ENCODE assay signal across 22 mouse cellular contexts in genomic region chr15:77941563-77941962, GRCm38 (mm10).
"Had no signal": no experiment of that assay in that cellular context is flagged by ENCODE, and none has a peak within 500 bp of the region (broad histone marks: within the 10 kb centered on the region; RNA-seq: fewer than 3 reads in every experiment).

No protein-coding gene starts in this region.

- H3K9ac ChIP-seq: limb, embryonic 12.5 days; limb, embryonic 15.5 days; liver, embryonic 14.5 days; liver, postnatal 0 days; lung, embryonic 14.5 days; midbrain, embryonic 12.5 days; midbrain, embryonic 15.5 days; neural tube, embryonic 13.5 days; stomach, embryonic 15.5 days had no signal

- ATAC-seq: liver, postnatal 0 days; lung, postnatal 0 days; midbrain, embryonic 15.5 days had no signal

- H3K4me3 ChIP-seq: limb, embryonic 12.5 days; limb, embryonic 15.5 days; midbrain, embryonic 12.5 days; midbrain, embryonic 15.5 days; myocyte; neural tube, embryonic 13.5 days; stomach, embryonic 15.5 days had no signal

- H3K4me2 ChIP-seq: limb, embryonic 12.5 days; limb, embryonic 15.5 days; liver, embryonic 11.5 days; lung, embryonic 14.5 days; midbrain, embryonic 12.5 days; midbrain, embryonic 15.5 days; neural tube, embryonic 13.5 days; stomach, embryonic 15.5 days had no signal

- DNase-seq: kidney, adult 18-20 months; kidney, adult 9 months; kidney, postnatal 14 days; kidney, postnatal 4 days; left cerebral cortex, postnatal 4 days; liver, postnatal 0 days; lung, embryonic 14.5 days; retina, postnatal 1 day; right cerebral cortex, postnatal 25 days; spleen, adult 18-20 months; thymus, postnatal 36 days had no signal

- H3K36me3 ChIP-seq: stomach, embryonic 15.5 days had no signal

- H3K9me3 ChIP-seq: limb, embryonic 12.5 days; limb, embryonic 15.5 days; midbrain, embryonic 12.5 days; midbrain, embryonic 15.5 days; neural tube, embryonic 13.5 days; stomach, embryonic 15.5 days had no signal

- H3K27me3 ChIP-seq: limb, embryonic 12.5 days; limb, embryonic 15.5 days; midbrain, embryonic 12.5 days; midbrain, embryonic 15.5 days; neural tube, embryonic 13.5 days; stomach, embryonic 15.5 days had no signal

- H3K27ac ChIP-seq: limb, embryonic 12.5 days; limb, embryonic 15.5 days; liver, embryonic 14.5 days; macrophage; midbrain, embryonic 12.5 days; midbrain, embryonic 15.5 days; neural tube, embryonic 13.5 days; stomach, embryonic 15.5 days had no signal

- H3K4me1 ChIP-seq: limb, embryonic 15.5 days; midbrain, embryonic 12.5 days; midbrain, embryonic 15.5 days; neural tube, embryonic 13.5 days; stomach, embryonic 15.5 days had no signal
